ENCODE assay signal across 8 mouse cellular contexts in the genomic region with DNA sequence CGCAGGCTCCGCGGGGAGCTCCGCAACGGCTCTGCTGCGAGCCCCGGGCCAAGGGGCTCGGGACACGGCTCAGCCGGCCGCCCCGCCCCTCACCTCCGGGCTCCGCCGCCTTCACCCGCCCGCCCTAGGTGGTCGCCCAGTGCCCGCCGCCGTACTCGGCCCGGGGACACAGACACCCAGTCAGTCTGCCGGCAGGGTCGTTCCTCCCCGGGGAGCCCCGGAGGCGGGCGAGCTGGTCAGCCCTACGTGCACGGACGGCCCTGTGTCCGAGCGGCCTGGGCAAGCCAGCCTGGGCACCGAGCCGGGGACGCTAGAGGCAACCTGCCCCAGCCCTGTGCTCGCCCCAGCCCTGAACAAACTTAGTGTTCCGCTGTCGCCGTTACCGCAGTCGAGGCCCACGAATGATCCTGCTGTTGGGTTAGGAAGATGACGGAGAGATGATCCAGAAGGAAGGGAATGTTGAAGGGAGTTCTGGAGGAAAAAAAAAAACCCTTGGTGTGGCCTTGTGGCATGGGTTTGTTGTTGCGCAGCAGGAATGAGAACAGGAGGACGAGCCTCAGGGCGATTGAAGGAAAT. TPM values are rescaled to one million over a fixed set of nuclear protein-coding genes. Genes with fewer than 3 reads are reported as not detected.
A peak's percentile ranks its signal among the peaks of the same experiment; 100 is the strongest.
DNase-seq lines count a peak whose midpoint lies in the region; ATAC-seq lines count a peak whose summit lies in the region.

No protein-coding gene starts in this region.

- H3K9me3 ChIP-seq in limb, embryonic 12.5 days = no peaks in the 10 kb centered on the region
- H3K9me3 ChIP-seq in neural tube, embryonic 13.5 days = no peaks in the 10 kb centered on the region

- peak; percentile 62 for DNase-seq in kidney, adult 9 months
- DNase-seq in kidney, adult 11 months = no peak
- peak; percentile 12 for DNase-seq in ES-CJ7 (ENCODE audit: low read depth, low spot score)
- DNase-seq in cerebellum, postnatal 10 days = peak; percentile 80 to 81
- DNase-seq in gastrocnemius, postnatal 14 days = peak; percentile 66
- no peak for DNase-seq in layer of hippocampus, adult 9-10 months (ENCODE audit: low spot score)

- peak overlapping the region; percentile 84 for H3K27ac ChIP-seq in limb, embryonic 12.5 days
- peak overlapping the region; percentile 84 for H3K27ac ChIP-seq in neural tube, embryonic 13.5 days (replicated peaks)

- WGBS in limb, embryonic 12.5 days = under 1% methylated on average over 47 of the region's 48 CpGs
- WGBS in neural tube, embryonic 13.5 days = under 1% methylated on average over 45 of the region's 48 CpGs

- peak overlapping the region; percentile 96 for H3K4me3 ChIP-seq in limb, embryonic 12.5 days (replicated peaks)
- H3K4me3 ChIP-seq in neural tube, embryonic 13.5 days = peak overlapping the region; percentile 80

- intact Hi-C loops in gastrocnemius, postnatal 14 days (cut with DNase I; ENCODE audit: low total_unique reads) = no loop called here

- peak overlapping the region; percentile 69 for H3K4me2 ChIP-seq in limb, embryonic 12.5 days
- peak overlapping the region; percentile 76 for H3K4me2 ChIP-seq in neural tube, embryonic 13.5 days

- H3K27me3 ChIP-seq in limb, embryonic 12.5 days = no peaks in the 10 kb centered on the region
- no peaks in the 10 kb centered on the region for H3K27me3 ChIP-seq in neural tube, embryonic 13.5 days

- peaks cover 18% of the 10 kb centered on the region for H3K4me1 ChIP-seq in limb, embryonic 12.5 days (replicated peaks)
- peaks cover 40% of the 10 kb centered on the region for H3K4me1 ChIP-seq in neural tube, embryonic 13.5 days (replicated peaks)

- peaks cover 25% of the 10 kb centered on the region for H3K36me3 ChIP-seq in limb, embryonic 12.5 days
- H3K36me3 ChIP-seq in neural tube, embryonic 13.5 days = peaks cover 21% of the 10 kb centered on the region

- no peak for ATAC-seq in limb, embryonic 12.5 days (ENCODE audit: insufficient number of reproducible peaks, insufficient read depth, low FRiP score, low TSS enrichment, low read depth)
- peak; percentile 78 for ATAC-seq in neural tube, embryonic 13.5 days (ENCODE audit: low read depth)

- peak overlapping the region; percentile 88 for H3K9ac ChIP-seq in limb, embryonic 12.5 days (replicated peaks)
- H3K9ac ChIP-seq in neural tube, embryonic 13.5 days = peak overlapping the region; percentile 92

RNA-seq across cellular contexts. Expression of a gene that starts 0.4 kb away (rescaled TPM):
- 10 to 100 TPM; 19.4 to 21.8 TPM for total RNA-seq in gastrocnemius, postnatal 14 days (2021)
- 88.7 and 91.6 TPM in 2 replicates for polyA plus RNA-seq in limb, embryonic 12.5 days (2016; fragmentation: Nextera tagmentation; extraction: Ambion mirVana)
- 90.6 and 91.7 TPM in 2 replicates for polyA plus RNA-seq in neural tube, embryonic 13.5 days (2015; fragmentation: Nextera tagmentation; extraction: Ambion mirVana)

RNA-seq across cellular contexts. Expression of a gene that starts 0.6 kb away (rescaled TPM):
- under 1 TPM in 1 of 2 experiments, not detected in 1; 0.45 TPM for total RNA-seq in gastrocnemius, postnatal 14 days (2021)
- polyA plus RNA-seq in limb, embryonic 12.5 days (2016; fragmentation: Nextera tagmentation; extraction: Ambion mirVana) = 1.1 and 1.7 TPM in 2 replicates
- polyA plus RNA-seq in neural tube, embryonic 13.5 days (2015; fragmentation: Nextera tagmentation; extraction: Ambion mirVana) = 0.48 and 0.77 TPM in 2 replicates

RNA-seq across cellular contexts. Expression of a gene that starts 47.2 kb away (rescaled TPM):
- 1 to 10 TPM; 5.6 to 6.1 TPM for total RNA-seq in gastrocnemius, postnatal 14 days (2021)
- polyA plus RNA-seq in limb, embryonic 12.5 days (2016; fragmentation: Nextera tagmentation; extraction: Ambion mirVana) = 73.7 and 74.1 TPM in 2 replicates
- polyA plus RNA-seq in neural tube, embryonic 13.5 days (2015; fragmentation: Nextera tagmentation; extraction: Ambion mirVana) = 59.3 and 67.2 TPM in 2 replicates

RNA-seq across cellular contexts. Expression of a gene that starts 59.4 kb away (rescaled TPM):
- 1 to 10 TPM; 4.7 to 5.5 TPM for total RNA-seq in gastrocnemius, postnatal 14 days (2021)
- polyA plus RNA-seq in limb, embryonic 12.5 days (2016; fragmentation: Nextera tagmentation; extraction: Ambion mirVana) = 2.7 and 3.2 TPM in 2 replicates
- polyA plus RNA-seq in neural tube, embryonic 13.5 days (2015; fragmentation: Nextera tagmentation; extraction: Ambion mirVana) = 3.0 and 3.8 TPM in 2 replicates

Comparison
In these comparisons a context has a peak if more than half of its experiments do, and no peak if none do; other contexts are left out.
1. DNase-seq: peak in kidney, adult 9 months (single experiment), ES-CJ7 (single experiment), cerebellum, postnatal 10 days (2 of 2) and gastrocnemius, postnatal 14 days (single experiment); none in kidney, adult 11 months (single experiment) and layer of hippocampus, adult 9-10 months (single experiment).